In genomic region chr12:102282763-102283482, GRCm38 (mm10) we compare ENCODE assay signal across 8 mouse cellular contexts. TPM values are rescaled to one million over a fixed set of nuclear protein-coding genes. Genes with fewer than 3 reads are reported as not detected.
DNase-seq lines count a peak whose midpoint lies in the region; ATAC-seq and TF ChIP-seq lines count a peak whose summit lies in the region.

TSS of gene Rin3 (plus strand) at chr12:102283048.

- H3K4me3 ChIP-seq in E14TG2a.4 (replicated peaks; ENCODE audit: low read length): peak within 1 kb of the TSS; percentile 79
- H3K4me3 ChIP-seq in forebrain, embryonic 15.5 days: peak within 1 kb of the TSS; percentile 54
- peak within 1 kb of the TSS; percentile 69 for H3K4me3 ChIP-seq in hindbrain, embryonic 10.5 days
- H3K4me3 ChIP-seq in limb, embryonic 12.5 days (replicated peaks): peak within 1 kb of the TSS; percentile 59
- H3K4me3 ChIP-seq in midbrain, embryonic 11.5 days (ENCODE audit: low read depth, low read length): peak within 1 kb of the TSS; percentile 49

- no peaks in the 10 kb centered on the region for H3K36me3 ChIP-seq in E14TG2a.4 (ENCODE audit: insufficient read depth, low read length)
- H3K36me3 ChIP-seq in forebrain, embryonic 15.5 days: no peaks in the 10 kb centered on the region
- H3K36me3 ChIP-seq in hindbrain, embryonic 10.5 days: no peaks in the 10 kb centered on the region
- H3K36me3 ChIP-seq in limb, embryonic 12.5 days: no peaks in the 10 kb centered on the region
- H3K36me3 ChIP-seq in midbrain, embryonic 11.5 days (ENCODE audit: control insufficient read depth, insufficient read depth, low read length): no peaks in the 10 kb centered on the region

- peaks cover 12% of the 10 kb centered on the region for H3K4me1 ChIP-seq in E14TG2a.4 (replicated peaks; ENCODE audit: low read depth, low read length)
- H3K4me1 ChIP-seq in forebrain, embryonic 15.5 days: peaks cover 17% of the 10 kb centered on the region
- H3K4me1 ChIP-seq in hindbrain, embryonic 10.5 days (replicated peaks): peaks cover 43% of the 10 kb centered on the region
- H3K4me1 ChIP-seq in limb, embryonic 12.5 days (replicated peaks): peaks cover 19% of the 10 kb centered on the region
- peaks cover 4% of the 10 kb centered on the region for H3K4me1 ChIP-seq in midbrain, embryonic 11.5 days (ENCODE audit: control insufficient read depth, insufficient read depth, low read length)

- no peak for TF ChIP-seq CTCF in E14TG2a.4 (conservative IDR thresholded peaks at IDR 0.05; ENCODE audit: low read length)

- WGBS in forebrain, embryonic 15.5 days: under 1% methylated on average over 74 of the region's 75 CpGs
- 1% methylated on average over 75 of the region's 75 CpGs for WGBS in hindbrain, embryonic 10.5 days
- 1% methylated on average over 74 of the region's 75 CpGs for WGBS in limb, embryonic 12.5 days
- 1% methylated on average over 75 of the region's 75 CpGs for WGBS in midbrain, embryonic 11.5 days

- DNase-seq in adrenal gland, postnatal 10 days: peak; percentile 77
- DNase-seq in hindbrain, embryonic 10.5 days (ENCODE audit: low spot score): peak; percentile 60
- peak; percentile 88 for DNase-seq in midbrain, embryonic 11.5 days (ENCODE audit: low spot score, missing footprints)
- peak; percentile 54 to 77 for DNase-seq in spleen, postnatal 4 days (ENCODE audit: low spot score in 2 of 2)
- no peak for DNase-seq in layer of hippocampus, postnatal 25 days (ENCODE audit: extremely low spot score in 1 of 2, low spot score in 1 of 2)

- H3K27ac ChIP-seq in forebrain, embryonic 15.5 days (replicated peaks): 0 out of 2 replicates have a peak within 1 kb of the TSS, but pooled peaks have one; percentile 24
- peak within 1 kb of the TSS; percentile 89 for H3K27ac ChIP-seq in hindbrain, embryonic 10.5 days
- no peak within 1 kb of the TSS for H3K27ac ChIP-seq in limb, embryonic 12.5 days
- H3K27ac ChIP-seq in midbrain, embryonic 11.5 days (ENCODE audit: low read depth, low read length): no peak within 1 kb of the TSS

- H3K27me3 ChIP-seq in E14TG2a.4 (ENCODE audit: insufficient read depth, low read length): peaks cover 64% of the 10 kb centered on the region
- H3K27me3 ChIP-seq in forebrain, embryonic 15.5 days: no peaks in the 10 kb centered on the region
- peaks cover 45% of the 10 kb centered on the region for H3K27me3 ChIP-seq in hindbrain, embryonic 10.5 days (ENCODE audit: insufficient read depth, poor library complexity, severe bottlenecking)
- peaks cover 38% of the 10 kb centered on the region for H3K27me3 ChIP-seq in limb, embryonic 12.5 days
- peaks cover 3% of the 10 kb centered on the region for H3K27me3 ChIP-seq in midbrain, embryonic 11.5 days (ENCODE audit: control insufficient read depth, insufficient read depth, low read length)

- H3K9me3 ChIP-seq in E14TG2a.4 (ENCODE audit: low read length): peaks cover 36% of the 10 kb centered on the region
- no peaks in the 10 kb centered on the region for H3K9me3 ChIP-seq in forebrain, embryonic 15.5 days
- H3K9me3 ChIP-seq in hindbrain, embryonic 10.5 days: no peaks in the 10 kb centered on the region
- H3K9me3 ChIP-seq in limb, embryonic 12.5 days: 0 out of 2 replicates have a peak, but pooled peaks cover 8% of the 10 kb centered on the region
- no peaks in the 10 kb centered on the region for H3K9me3 ChIP-seq in midbrain, embryonic 11.5 days (ENCODE audit: control insufficient read depth, low read length)

- H3K9ac ChIP-seq in forebrain, embryonic 15.5 days (replicated peaks): peak within 1 kb of the TSS; percentile 57
- H3K9ac ChIP-seq in limb, embryonic 12.5 days (replicated peaks): peak within 1 kb of the TSS; percentile 72
- peak within 1 kb of the TSS; percentile 69 for H3K9ac ChIP-seq in midbrain, embryonic 11.5 days (ENCODE audit: low read length)

- peak within 1 kb of the TSS; percentile 99 for H3K4me2 ChIP-seq in forebrain, embryonic 15.5 days (replicated peaks)
- H3K4me2 ChIP-seq in limb, embryonic 12.5 days: peak within 1 kb of the TSS; percentile 94
- H3K4me2 ChIP-seq in midbrain, embryonic 11.5 days: peak within 1 kb of the TSS; percentile 95

- ATAC-seq in forebrain, embryonic 15.5 days (replicated peaks): peak; percentile 62
- peak; percentile 52 for ATAC-seq in limb, embryonic 12.5 days (ENCODE audit: insufficient number of reproducible peaks, insufficient read depth, low FRiP score, low TSS enrichment, low read depth)
- ATAC-seq in midbrain, embryonic 11.5 days (ENCODE audit: low FRiP score): peak; percentile 77

RNA-seq across cellular contexts. Expression of gene Rin3, which starts in this region (rescaled TPM):
- total RNA-seq in adrenal gland, postnatal 10 days (2021): 10 to 100 TPM; 19.2 to 21.6 TPM
- polyA plus RNA-seq in forebrain, embryonic 15.5 days (2015; fragmentation: Nextera tagmentation; extraction: Ambion mirVana): 1.3 and 1.7 TPM in 2 replicates
- 5.1 TPM in 2 replicates for polyA plus RNA-seq in hindbrain, embryonic 10.5 days (2016; fragmentation: Nextera tagmentation; extraction: Ambion mirVana)
- polyA plus RNA-seq in limb, embryonic 12.5 days (2016; fragmentation: Nextera tagmentation; extraction: Ambion mirVana): 3.6 and 4.4 TPM in 2 replicates
- polyA plus RNA-seq in midbrain, embryonic 11.5 days (2014; fragmentation: Nextera tagmentation; extraction: Ambion mirVana): 3.3 and 4.8 TPM in 2 replicates
- 1 to 10 TPM; 2.5 to 3.1 TPM for total RNA-seq in layer of hippocampus, postnatal 25 days (2021)

Comparison
In these comparisons a context has a peak if more than half of its experiments do, and no peak if none do; other contexts are left out.
1. RNA of gene Rin3 (total RNA-seq): 19.2 to 21.6 TPM in adrenal gland, postnatal 10 days; 2.5 to 3.1 TPM in layer of hippocampus, postnatal 25 days; every median in the first group is over 4 times any median in the second.
2. DNase-seq: peak in adrenal gland, postnatal 10 days (single experiment), hindbrain, embryonic 10.5 days (single experiment), midbrain, embryonic 11.5 days (single experiment) and spleen, postnatal 4 days (2 of 2); none in layer of hippocampus, postnatal 25 days (0 of 2).
3. H3K27ac ChIP-seq: peak in forebrain, embryonic 15.5 days (single experiment) and hindbrain, embryonic 10.5 days (single experiment); none in limb, embryonic 12.5 days (single experiment) and midbrain, embryonic 11.5 days (single experiment).
4. Peak in every context shown above with its lines, with median percentiles within 50 percentile points of each other: H3K4me3 ChIP-seq, ATAC-seq, H3K4me2 ChIP-seq and H3K9ac ChIP-seq.